Mouse (Mus musculus): ENCODE measurements around the gene Cdk5rap1.

Cdk5rap1 gene

DNA sequence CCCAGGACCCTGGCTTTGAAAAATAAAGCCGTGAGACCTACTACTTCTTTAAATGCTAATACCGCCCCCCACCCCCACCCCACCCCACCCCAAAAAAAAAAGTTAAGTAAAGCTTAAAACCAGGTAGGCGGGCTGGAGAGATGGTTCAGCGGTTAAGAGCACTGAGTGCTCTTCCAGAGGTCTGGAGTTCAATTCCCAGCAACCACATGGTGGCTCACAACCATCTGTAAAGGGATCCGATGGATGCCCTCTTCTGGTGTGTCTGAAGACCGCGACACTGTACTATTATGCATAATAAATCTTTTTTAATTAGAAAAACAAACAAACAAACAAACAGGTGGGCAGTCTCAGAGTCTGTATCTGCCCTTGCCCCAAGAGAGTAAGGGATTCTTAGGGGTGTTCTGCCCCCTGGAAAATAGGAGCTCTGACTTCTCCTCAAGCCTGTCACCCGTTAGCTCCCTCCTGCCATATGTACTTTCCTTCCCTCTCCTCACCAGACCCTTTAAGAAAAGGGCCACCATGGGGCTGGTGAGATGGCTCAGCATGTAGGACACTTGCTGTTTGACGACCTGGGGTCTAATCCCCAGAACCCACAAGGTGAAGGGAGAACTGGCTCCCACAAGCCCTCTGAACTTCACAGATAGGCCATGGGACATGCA, at the start of gene Cdk5rap1:
Cdk5rap1 (minus strand) TSS at position 169 of the 659 bp plus-strand sequence.
- DNase-seq (ENCODE audit: low spot score): no peak

DNA sequence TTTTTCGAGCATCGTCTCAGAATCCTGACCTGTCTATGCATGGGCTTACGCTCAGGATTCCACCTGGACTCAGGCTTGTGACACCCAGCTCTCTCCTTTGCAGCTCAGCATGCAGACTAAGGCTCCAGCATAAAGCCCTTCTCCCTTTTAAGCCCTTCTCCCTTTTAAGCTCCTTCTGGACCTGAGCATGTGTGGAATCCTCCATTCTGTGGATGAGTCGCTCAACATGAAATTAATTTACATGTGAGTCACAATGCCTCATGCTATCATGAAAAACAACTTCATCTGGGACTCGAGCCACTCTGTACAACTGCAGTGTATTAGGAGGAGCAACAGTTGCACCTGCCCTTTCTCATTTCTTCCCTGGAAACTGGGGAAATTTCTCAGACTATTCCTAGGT, 49.4 kb upstream of the Cdk5rap1 start:
- DNase-seq (ENCODE audit: low spot score): no peak

DNA sequence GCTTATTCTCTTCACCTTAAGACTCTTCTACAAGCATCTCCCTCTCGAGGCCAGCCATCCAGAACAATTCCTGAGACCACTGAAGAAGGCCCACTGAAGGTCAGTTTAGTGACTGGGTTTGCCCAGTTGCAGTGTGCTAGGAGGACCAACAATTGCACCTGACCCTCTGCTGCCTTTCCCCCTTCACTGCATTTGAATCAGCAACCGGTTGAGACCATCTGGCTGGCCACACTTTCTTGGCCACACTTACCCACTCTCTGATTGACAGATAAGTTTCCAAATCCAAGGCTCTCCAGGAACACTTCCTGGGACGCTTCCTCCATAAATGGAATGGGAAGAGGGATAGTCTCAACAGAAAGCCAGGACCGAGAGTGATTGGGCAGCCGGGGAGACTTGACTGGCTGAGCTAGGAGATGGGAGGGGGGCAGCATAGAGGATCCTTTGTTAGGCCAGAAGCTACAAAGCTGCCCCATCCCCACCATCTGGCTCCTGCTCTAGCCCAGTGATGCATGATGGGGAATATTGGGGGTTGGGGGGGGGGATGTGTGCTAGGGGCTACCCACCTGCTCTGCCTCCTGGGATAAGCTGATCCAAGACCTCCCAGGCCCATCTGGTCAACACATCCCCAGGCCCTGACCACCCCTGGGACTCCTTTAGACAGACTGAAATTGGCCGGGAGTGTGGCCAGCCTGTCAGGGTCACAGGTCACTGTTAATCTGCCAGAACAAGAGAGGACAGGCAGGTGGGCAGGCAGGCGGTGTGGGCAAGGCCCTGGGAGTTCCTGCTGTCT, 48.3 kb upstream of the Cdk5rap1 start:
- no peak for DNase-seq (ENCODE audit: low spot score)

DNA sequence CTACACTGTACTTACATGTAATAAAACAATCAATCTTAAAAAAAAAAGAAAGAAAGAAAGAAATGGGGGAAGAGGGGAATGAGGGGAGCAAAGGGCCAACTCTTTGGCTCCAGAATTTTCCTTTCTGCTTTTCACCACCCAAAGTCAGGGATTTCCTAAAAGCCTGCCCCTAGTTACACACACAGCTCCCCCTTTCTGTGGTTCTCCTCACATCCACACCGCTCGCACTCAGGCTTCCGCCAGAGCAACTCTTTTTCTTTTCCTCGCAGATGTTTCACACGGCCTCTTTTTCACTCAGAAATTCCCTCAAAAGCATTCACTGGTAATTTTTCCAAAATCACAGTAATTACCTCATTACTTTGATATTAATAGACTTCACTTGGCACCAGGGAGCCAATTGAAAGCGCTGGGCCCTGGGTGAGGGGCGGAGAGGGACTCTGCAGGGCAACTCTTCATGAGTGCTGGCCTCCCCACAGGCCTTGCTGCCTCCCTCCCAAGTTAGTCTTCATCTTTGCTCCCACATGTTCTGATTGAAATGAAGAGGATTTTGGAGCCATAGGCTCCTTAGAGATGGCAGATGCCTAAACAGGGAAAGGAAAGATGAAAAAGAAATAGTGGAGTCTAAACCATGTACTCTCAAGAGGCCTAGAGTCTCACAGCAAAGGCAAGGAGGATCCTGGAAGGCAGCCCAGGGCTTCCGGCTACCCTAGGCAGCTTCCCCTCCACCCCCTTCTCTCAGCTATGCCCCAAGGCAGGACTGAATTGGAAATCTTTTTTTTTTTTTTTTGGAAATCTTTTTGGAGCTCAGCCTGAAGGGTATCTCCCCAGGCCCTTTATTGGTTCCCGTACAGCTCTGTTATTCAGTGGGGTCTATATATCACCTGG, 47.1 kb upstream of the Cdk5rap1 start:
- DNase-seq (ENCODE audit: low spot score): no peak

DNA sequence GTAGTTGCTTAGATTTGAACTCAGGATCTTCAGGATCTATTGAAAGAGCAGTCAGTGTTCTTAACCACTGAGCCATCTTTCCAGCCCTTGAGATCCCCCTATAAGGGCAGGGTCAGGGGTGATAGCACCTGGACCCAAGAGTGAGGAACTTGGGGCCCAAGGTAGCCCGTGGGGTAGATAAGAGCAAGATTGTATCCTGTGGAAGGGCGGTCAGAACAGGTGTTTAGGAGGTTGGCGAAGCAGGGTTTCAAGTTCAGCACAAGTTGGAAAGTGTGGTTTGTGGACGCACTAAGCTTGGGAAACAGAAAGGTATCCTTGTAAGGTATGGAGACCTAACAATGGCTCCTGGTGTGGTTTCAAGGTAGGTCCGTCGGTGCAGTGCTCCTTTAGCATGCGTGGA, 45.2 kb upstream of the Cdk5rap1 start:
- no peak for DNase-seq (ENCODE audit: low spot score)

DNA sequence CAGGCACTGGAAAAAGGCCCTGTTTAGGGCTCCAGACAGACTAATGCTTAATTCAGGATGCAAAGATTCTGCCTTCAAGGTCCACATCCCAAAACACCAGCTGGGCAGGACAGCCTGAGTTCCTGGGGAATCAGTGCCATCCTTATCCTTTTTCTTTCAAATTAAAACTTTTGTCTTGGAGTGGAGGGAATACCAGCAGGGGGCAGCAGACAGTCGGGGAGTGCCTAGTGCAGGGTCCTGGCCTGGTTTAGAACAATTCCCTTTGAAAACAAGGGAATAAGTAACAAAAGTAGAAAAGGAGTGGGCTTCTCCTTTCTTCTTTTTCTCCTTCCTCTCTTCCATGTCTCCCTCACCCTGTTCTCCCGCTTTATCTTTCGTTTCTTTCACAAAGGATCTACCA, 44.3 kb upstream of the Cdk5rap1 start:
- peak; percentile 82 for DNase-seq (ENCODE audit: low spot score)

DNA sequence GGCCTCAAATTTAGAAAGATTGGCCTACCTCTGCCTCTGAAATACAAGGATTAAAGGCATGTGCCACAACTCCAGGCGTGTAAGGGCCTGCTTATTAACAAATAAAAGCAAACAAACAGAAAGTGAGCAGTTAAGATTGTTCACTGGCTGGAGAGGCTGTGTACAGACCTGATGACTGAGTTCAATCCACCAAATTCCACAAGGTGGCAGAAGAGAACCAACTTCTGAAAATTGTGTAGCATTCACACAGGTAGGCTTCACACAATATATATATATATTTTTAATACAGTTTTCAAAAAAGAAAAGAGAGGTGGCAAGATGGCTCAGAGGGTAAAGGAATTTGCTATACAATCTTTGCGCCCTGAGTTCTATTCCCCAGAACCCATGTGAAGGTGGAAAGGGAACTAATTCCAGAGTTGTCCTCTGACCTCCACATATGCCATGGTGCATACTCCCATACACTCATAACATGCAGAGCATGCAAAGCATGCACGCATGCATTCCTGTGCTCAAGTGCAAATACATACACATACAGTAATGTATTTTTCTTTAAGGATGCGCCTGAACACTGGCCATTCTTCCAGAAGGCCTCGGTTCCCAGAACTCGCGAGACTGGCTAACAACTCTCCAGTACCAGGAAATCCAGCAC, 39.3 kb upstream of the Cdk5rap1 start:
- DNase-seq (ENCODE audit: low spot score): no peak

DNA sequence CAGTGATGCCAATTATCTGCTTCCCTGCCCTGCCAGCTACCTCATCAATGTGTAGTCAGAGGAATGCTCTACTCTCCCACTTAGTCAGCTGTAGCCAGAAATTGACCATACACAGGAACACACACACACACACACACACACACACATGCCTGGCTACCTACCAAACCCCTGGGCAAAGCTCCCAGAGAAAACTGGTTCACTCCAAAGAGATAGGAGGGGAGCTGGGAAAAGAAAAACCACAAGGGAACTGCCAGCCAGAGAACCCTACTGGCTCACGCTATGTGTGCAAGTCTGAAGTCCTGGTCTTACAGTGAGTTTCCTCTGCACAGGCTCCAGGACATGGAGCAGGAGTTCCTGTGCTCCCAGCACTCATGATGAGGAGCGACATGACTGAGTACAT, 37.5 kb upstream of the Cdk5rap1 start:
- DNase-seq (ENCODE audit: low spot score): no peak

DNA sequence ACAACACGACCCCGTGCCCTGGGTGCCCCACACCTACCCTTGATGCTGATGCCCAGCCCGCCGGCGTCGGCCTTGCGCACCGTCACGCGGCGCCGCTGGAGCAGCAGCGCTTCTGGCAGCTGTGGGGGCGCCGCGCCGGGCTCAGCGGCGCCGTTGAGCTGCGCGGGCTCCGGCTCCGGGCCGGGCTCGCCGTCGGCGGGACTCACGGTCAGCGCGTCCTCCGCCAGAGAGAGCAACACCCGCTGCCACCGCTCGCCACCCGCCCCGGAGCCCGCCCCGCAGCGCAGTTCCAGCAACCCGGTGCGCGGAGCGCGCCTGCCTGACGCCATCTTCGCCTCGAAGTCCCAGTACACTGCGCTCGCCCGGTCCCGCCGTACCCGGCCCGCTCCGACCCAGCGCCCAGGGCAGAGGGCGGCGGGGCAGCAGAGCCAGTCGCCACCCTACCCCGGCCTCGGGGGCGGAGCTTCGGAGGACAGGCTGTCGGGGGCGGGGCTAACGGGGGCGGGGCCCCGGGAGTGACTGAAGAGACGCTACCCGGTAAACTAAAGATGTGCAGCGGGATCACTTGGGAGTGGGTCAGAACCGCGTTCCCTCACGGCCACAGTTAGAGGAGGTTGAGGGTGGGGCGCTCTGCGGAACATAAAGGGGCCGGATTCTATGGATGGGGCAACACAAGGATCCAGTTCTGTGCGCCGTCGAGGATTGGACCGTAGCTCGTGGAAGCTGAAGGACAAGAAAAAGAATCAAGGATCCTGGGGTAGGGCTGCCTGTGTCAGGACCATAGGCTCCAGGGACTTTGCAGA, 35.0 kb upstream of the Cdk5rap1 start, which contains the start of gene Snta1:
Snta1 (minus strand) TSS at position 457 of the 803 bp plus-strand sequence.
- DNase-seq (ENCODE audit: low spot score): peak; percentile 81

DNA sequence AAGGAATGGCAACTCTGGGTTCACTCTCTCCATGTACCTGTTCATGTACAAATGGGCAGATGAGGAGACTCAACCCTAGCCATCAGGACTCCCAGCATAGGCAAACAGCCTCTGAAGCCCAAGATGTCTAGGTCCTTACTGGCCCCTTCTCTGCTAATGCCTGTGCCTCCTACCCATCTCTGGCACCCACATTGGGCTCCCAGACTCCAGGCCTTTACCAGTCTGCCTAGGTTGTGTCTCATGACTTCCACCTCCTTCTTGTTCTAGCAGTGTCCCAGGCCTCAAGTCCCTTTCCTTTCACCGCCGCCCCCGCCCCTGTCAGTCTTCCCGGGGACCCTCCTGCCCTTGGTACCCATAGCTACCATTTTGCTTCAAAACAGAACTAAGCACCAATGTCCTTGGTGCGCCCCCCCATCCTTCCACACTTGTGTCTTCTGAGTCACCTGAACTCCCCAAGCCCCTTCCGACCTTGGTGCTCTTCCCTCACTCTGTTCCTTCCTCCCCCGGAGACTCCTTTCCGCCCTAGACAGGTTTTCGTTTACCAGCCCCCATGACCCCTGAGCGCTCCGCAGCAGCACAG, 34.3 kb upstream of the Cdk5rap1 start:
- DNase-seq (ENCODE audit: low spot score): no peak

DNA sequence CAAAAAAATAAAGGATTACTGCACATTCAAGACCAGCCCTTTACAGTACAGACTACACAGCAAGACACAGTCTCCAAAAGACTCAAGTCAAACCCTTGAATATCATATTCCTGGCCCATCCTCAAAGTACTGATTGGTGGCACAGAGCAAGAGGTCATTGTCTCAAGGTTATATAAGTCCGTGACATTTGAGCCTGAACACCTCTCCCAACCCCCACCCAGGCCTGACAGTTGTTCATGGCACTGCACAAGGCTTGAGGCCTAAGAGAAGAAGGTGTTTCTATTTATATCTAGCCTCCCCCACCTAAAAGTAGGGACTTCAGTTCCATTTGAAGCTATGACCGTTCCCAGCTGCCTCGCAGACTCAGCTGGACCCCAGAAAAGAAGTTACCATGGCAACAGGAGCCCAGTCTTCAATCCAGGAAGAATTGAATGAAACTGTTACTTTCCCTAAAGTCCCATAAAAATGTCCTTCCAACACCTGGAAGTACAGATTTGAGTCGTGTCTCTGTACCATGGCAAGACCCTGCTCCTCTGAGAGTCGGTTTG, 32.7 kb upstream of the Cdk5rap1 start:
- no peak for DNase-seq (ENCODE audit: low spot score)

DNA sequence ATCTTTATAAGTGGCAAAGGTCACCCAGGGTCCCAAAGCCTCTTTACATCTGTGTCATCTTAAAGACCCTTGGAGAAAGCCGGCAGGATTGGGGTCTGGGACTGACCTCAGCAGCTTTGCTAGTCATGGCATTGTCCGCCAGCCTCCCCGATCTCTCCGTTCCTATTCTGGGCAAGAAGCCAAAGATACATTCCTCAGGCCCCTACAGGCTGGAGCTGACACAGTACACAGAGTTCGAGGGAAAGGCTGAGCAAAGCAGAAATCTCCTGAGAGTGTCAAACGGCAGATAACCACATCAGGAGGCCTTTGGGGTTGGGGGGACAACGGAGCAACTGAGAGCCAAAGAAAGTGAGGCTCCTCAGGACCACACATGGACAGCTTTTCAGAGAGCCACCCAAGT, 30.0 kb upstream of the Cdk5rap1 start:
- peak; percentile 17 for DNase-seq (ENCODE audit: low spot score)

DNA sequence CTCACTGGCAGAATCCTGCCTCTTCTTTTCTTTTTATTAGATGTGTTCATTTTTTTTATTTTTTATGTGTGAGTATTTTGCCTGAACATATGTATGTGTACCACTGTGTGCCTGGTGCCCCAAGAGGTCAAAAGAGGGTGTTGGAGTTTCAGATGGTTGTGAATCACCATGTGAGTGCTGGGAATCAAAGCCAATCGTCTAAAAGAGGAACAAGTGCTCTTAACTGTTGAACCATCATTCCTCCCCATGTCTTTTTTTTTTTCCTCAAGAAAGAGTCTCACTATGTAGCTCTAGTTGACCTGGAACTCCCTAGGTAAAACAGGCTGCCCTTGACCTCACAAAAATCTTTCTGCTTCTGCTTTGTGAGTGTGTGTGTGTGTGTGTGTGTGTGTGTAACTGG, 29.2 kb upstream of the Cdk5rap1 start:
- no peak for DNase-seq (ENCODE audit: low spot score)

DNA sequence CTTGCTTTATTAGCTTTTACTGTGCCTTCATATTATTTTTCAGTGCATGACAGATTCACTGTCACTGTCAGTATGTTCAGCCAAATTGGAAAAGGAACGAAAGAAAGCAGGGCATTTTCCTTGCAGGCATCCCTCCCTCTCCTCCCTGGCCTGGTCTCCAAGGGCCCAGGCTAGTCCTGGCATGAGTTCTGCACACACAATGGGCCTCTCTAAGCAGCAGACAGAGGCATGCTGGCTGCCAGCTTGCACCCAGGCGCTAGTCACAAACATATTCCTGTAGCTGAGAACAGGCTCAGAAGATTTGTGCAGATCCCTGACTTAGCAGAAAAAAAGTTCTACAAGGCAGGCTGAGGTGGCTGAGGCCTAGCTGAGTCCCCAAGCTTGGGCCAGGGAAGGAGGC, 26.5 kb upstream of the Cdk5rap1 start:
- no peak for DNase-seq (ENCODE audit: low spot score)

DNA sequence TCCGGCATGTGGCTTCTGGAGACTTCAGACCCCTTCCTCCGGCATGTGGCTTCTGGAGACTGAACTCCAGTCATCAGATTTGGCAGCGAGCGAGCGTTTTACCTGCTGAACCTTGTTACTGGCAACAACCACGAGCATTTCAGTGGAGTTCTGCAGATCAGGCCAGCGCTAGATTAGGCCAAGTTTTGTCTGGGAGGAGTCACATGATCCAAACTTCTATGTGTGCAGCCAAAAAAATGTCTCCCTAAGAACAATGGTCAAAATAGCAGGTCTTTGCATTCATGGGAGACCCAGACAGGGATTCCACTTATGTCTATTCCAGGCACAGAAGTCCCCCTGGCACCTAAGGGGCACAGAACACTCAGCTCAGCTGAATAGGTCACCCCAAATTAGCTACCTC, 25.5 kb upstream of the Cdk5rap1 start:
- DNase-seq (ENCODE audit: low spot score): no peak

DNA sequence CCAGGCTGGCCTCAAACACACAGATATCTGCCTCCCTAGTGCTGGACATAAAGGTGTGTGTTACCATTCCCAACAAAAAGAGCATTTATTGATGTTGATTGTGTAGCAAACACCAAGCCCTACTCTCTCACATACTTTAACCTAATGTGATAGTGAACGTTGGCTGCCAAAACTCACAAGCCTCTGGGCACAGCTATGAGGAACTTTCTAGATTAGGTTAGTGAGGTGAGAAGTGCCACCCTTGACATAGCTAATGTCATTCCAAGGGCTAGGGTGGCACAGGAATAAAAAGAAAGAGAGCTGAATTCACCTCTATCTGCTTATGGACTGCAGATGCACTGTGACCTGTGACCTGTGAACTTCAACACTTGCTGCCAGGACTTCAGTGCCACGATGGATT, 23.7 kb upstream of the Cdk5rap1 start:
- DNase-seq (ENCODE audit: low spot score): no peak

DNA sequence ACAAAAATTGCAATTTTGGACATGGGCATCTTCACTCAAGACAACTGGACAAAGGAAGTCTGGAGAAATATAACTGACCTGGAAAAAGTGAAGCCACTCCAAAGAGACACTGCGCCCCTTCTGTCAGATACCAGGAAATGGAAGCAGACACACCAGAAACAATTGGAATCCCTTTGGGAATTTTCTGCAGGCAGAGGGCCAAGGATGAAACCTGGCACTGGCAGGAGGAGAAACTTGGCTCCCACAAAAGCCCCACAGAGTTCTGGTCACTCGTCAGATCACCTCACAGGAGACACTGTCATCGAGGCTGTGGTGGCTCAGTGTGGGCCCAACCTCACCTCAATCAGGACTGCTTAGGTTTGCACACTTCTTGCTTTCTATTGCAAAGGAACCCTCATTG, 21.8 kb upstream of the Cdk5rap1 start:
- DNase-seq (ENCODE audit: low spot score): no peak

DNA sequence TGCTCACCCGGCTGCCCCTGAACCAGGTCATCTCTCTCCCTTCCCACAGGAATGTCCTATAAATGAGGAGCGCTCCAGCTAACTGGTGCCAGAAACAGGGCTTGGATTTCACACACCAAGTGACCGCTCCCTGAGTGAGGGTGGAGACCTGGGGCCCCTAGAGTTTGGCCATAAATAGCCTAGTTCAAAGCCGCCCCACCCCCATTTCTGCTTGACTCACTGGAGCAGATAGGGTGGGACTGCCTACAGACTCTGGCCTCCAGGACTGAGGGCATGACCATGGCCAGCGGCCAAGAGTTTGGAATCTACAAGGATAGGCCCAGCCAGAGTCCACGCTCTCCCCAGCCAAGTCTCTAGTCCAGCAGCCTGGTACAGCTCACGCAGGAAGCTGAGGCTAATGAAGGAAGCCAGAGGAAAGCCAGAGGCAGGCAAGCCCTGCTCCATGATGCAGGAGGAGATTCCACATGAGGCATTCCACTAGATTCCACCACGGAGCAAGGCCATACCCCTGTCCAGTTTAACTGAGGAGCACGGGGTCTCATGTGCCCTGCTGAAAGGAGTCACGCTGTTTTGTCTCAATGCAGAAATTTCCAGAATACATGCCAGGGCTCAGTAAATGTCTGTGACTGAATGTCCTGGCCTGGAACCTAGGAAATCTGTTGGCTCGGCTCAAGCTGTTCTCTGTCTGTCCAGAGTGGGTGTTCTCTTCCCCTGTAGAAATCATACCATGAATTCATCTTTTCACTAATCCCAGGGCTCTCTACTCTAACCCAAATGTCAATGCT, 17.6 kb upstream of the Cdk5rap1 start:
- peak; percentile 72 for DNase-seq (ENCODE audit: low spot score)

DNA sequence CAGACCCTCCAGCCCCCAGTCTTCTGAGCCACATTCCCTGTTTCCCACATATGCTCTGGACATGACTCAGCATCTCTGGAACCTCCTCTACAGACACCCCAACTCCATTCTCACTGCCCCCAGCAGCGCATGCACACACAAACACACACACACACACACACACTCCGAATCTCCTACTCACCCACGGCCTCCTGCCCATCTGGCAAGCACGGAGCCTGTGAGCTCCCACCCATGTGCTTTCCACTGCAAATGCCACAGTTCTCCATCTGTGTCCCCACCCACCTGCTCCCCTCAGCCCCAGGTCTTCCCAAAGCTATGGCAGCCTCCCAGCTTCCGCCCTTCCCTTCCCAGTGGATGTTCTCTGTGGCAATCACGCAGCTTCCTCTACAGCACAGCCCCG, 6.3 kb upstream of the Cdk5rap1 start:
- no peak for DNase-seq (ENCODE audit: low spot score)
